Mouse (Mus musculus) hindbrain, embryonic 16.5 days (tissue): Measurements from ENCODE around the gene Tyms. TPM values are rescaled to one million over a fixed set of nuclear protein-coding genes. Genes with fewer than 3 reads are reported as not detected.

Experiments used
- ATAC-seq: fragments of 200-750 bp; cut with Nextera tagmentation; 2 replicates; pipeline ENCODE4 v1.8.0; 2017; ENCODE audit warnings: moderate TSS enrichment, moderate library complexity
- H3K27ac ChIP-seq: fragments of 300-500 bp; sonication (generic); 2 replicates; pipeline ENCODE4 v1.5.1; 2014; ENCODE audit warnings: low read depth, mild to moderate bottlenecking, control low read depth, low read length, moderate library complexity
- H3K27me3 ChIP-seq: fragments of 300-500 bp; sonication (generic); replicated peaks from 2 replicates; pipeline ENCODE4 v1.6.1; 2014; ENCODE audit warnings: low read length; ENCODE audit not compliant: control insufficient read depth, insufficient read depth
- H3K36me3 ChIP-seq: fragments of 300-500 bp; sonication (generic); 2 replicates; pipeline ENCODE4 v1.6.1; 2014; ENCODE audit warnings: mild to moderate bottlenecking, low read length, moderate library complexity, mixed read lengths; ENCODE audit not compliant: control insufficient read depth, insufficient read depth
- H3K4me1 ChIP-seq: fragments of 300-500 bp; sonication (generic); 2 replicates; pipeline ENCODE4 v1.6.1; 2014; ENCODE audit warnings: low read depth, low read length; ENCODE audit not compliant: control insufficient read depth, insufficient read depth
- H3K4me2 ChIP-seq: fragments of 300-500 bp; sonication (generic); 2 replicates; pipeline ENCODE4 v1.6.1; 2014; ENCODE audit warnings: mild to moderate bottlenecking, low read length, control low read depth, moderate library complexity
- H3K4me3 ChIP-seq: fragments of 300-500 bp; sonication (generic); 2 replicates; pipeline ENCODE4 v1.5.1; 2014; ENCODE audit warnings: mild to moderate bottlenecking, low read length, control low read depth, moderate library complexity
- H3K9ac ChIP-seq: fragments of 300-500 bp; sonication (generic); 2 replicates; pipeline ENCODE4 v1.6.1; 2014; ENCODE audit warnings: low read depth, mild to moderate bottlenecking, control low read depth, low read length, moderate library complexity
- H3K9me3 ChIP-seq: fragments of 300-500 bp; sonication (generic); 2 replicates; pipeline ENCODE4 v1.6.1; 2014; ENCODE audit warnings: mild to moderate bottlenecking, low read length, moderate library complexity; ENCODE audit not compliant: control insufficient read depth
- WGBS: fragments of 180-500 bp; shearing (Covaris S2); extraction: QIAGEN DNeasy Blood & Tissue Kit; methylation state at CpG from one replicate; pipeline ENCODE4 v1.1.7; 2014; 5-methylcytosine and 5-hydroxymethylcytosine counted together
- polyA plus RNA-seq: library from polyadenylated mRNA; unstranded; fragments of >200 nt; fragmentation: Nextera tagmentation; extraction: Ambion mirVana; gene quantifications from 2 replicates; pipeline ENCODE4 v1.2.1, GENCODE M21; 2015

Gene Tyms
- 39.4 and 48.8 TPM in 2 replicates for polyA plus RNA-seq

GRCm38 (mm10) chr5:30072825-30073821 lies at the start of gene Tyms:
Tyms (minus strand) TSS chr5:30073617.
- peak within 1 kb of the TSS; percentile 75; the same call in 1 of the 2 replicates for H3K27ac ChIP-seq
- H3K9me3 ChIP-seq = no peaks in the 10 kb centered on the region
- WGBS = 2% methylated on average over 37 of the region's 45 CpGs
- peak; percentile 98 for ATAC-seq
- H3K4me3 ChIP-seq = peak within 1 kb of the TSS; percentile 84
- no peaks in the 10 kb centered on the region for H3K36me3 ChIP-seq
- peaks cover 3% of the 10 kb centered on the region for H3K4me1 ChIP-seq
- H3K27me3 ChIP-seq = no peaks in the 10 kb centered on the region
- peak within 1 kb of the TSS; percentile 93 for H3K4me2 ChIP-seq
- H3K9ac ChIP-seq = peak within 1 kb of the TSS; percentile 83

- Histone ChIP-seq H3K4me1 (no peaks in the 10 kb centered on the region), H3K36me3 (peaks cover 71% of the 10 kb centered on the region), H3K9ac (no peak overlapping the region), H3K4me3 (no peak overlapping the region), H3K4me2 (no peak overlapping the region), H3K27me3 (no peaks in the 10 kb centered on the region), H3K27ac (no peak overlapping the region), H3K9me3 (no peaks in the 10 kb centered on the region)
- ATAC-seq = no peak
- WGBS = 87% methylated on average over 6 of the region's 6 CpGs
Observed at GRCm38 (mm10) chr5:30122481-30122880, 49.1 kb upstream of the Tyms start.

GRCm38 (mm10) chr5:30120106-30120505 lies 46.7 kb upstream of the Tyms start:
- 91% methylated on average over 7 of the region's 7 CpGs for WGBS
- no peaks in the 10 kb centered on the region for H3K9me3 ChIP-seq
- H3K9ac ChIP-seq = no peak overlapping the region
- no peak overlapping the region for H3K4me3 ChIP-seq
- no peaks in the 10 kb centered on the region for H3K27me3 ChIP-seq
- no peak for ATAC-seq
- H3K4me2 ChIP-seq = no peak overlapping the region
- peaks cover 67% of the 10 kb centered on the region for H3K36me3 ChIP-seq
- H3K4me1 ChIP-seq = no peaks in the 10 kb centered on the region
- no peak overlapping the region for H3K27ac ChIP-seq

GRCm38 (mm10) chr5:30119163-30119562 lies 45.7 kb upstream of the Tyms start:
- Histone ChIP-seq H3K9me3 (no peaks in the 10 kb centered on the region), H3K27me3 (no peaks in the 10 kb centered on the region), H3K27ac (no peak overlapping the region), H3K9ac (no peak overlapping the region), H3K4me1 (peaks cover 7% of the 10 kb centered on the region), H3K4me2 (no peak overlapping the region), H3K4me3 (no peak overlapping the region), H3K36me3 (peaks cover 59% of the 10 kb centered on the region)
- 76% methylated on average over 6 of the region's 6 CpGs for WGBS
- ATAC-seq = no peak

- Histone ChIP-seq H3K9ac (no peak overlapping the region), H3K36me3 (peaks cover 53% of the 10 kb centered on the region), H3K4me3 (no peak overlapping the region), H3K27me3 (no peaks in the 10 kb centered on the region), H3K9me3 (no peaks in the 10 kb centered on the region), H3K4me2 (no peak overlapping the region), H3K27ac (no peak overlapping the region), H3K4me1 (peaks cover 13% of the 10 kb centered on the region)
- ATAC-seq = no peak
- WGBS = 73% methylated on average over 1 of the region's 1 CpGs
Observed at GRCm38 (mm10) chr5:30118018-30118417, 44.6 kb upstream of the Tyms start.

GRCm38 (mm10) chr5:30115718-30116117 lies 42.3 kb upstream of the Tyms start:
- peaks cover 23% of the 10 kb centered on the region for H3K4me1 ChIP-seq
- H3K9me3 ChIP-seq = no peaks in the 10 kb centered on the region
- no peak overlapping the region for H3K4me3 ChIP-seq
- no peak for ATAC-seq
- peaks cover 35% of the 10 kb centered on the region for H3K36me3 ChIP-seq
- 50% methylated on average over 10 of the region's 10 CpGs for WGBS
- H3K27ac ChIP-seq = no peak overlapping the region
- peaks cover 8% of the 10 kb centered on the region for H3K27me3 ChIP-seq
- no peak overlapping the region for H3K4me2 ChIP-seq
- no peak overlapping the region for H3K9ac ChIP-seq

- H3K4me2 ChIP-seq = peak overlapping the region; percentile 81
- peaks cover 29% of the 10 kb centered on the region for H3K4me1 ChIP-seq
- 6% methylated on average over 28 of the region's 28 CpGs for WGBS
- H3K4me3 ChIP-seq = peak overlapping the region; percentile 60
- no peaks in the 10 kb centered on the region for H3K9me3 ChIP-seq
- no peak; the same call in 1 of the 2 replicates for ATAC-seq
- peak overlapping the region; percentile 78 for H3K9ac ChIP-seq
- peaks cover 26% of the 10 kb centered on the region for H3K36me3 ChIP-seq
- 0 out of 2 replicates have a peak overlapping the region, but pooled peaks have one; percentile 7 for H3K27ac ChIP-seq
- H3K27me3 ChIP-seq = peaks cover 8% of the 10 kb centered on the region
Observed at GRCm38 (mm10) chr5:30114761-30115140, 41.3 kb upstream of the Tyms start.

- peaks cover 8% of the 10 kb centered on the region for H3K27me3 ChIP-seq
- WGBS = 4% methylated on average over 74 of the region's 103 CpGs
- no peaks in the 10 kb centered on the region for H3K9me3 ChIP-seq
- H3K4me1 ChIP-seq = peaks cover 29% of the 10 kb centered on the region
- peaks cover 20% of the 10 kb centered on the region for H3K36me3 ChIP-seq
- H3K4me2 ChIP-seq = peak overlapping the region; percentile 81
- H3K4me3 ChIP-seq = peak overlapping the region; percentile 60
- ATAC-seq = peak; percentile 89
- peak overlapping the region; percentile 78 for H3K9ac ChIP-seq
- peak overlapping the region; percentile 75 for H3K27ac ChIP-seq
Observed at GRCm38 (mm10) chr5:30113881-30114760, 40.7 kb upstream of the Tyms start.
